Mouse (Mus musculus) myocyte (in vitro differentiated cells): ENCODE measurements around the gene Klhl36. TPM values are rescaled to one million over a fixed set of nuclear protein-coding genes. Genes with fewer than 3 reads are reported as not detected.

ENCODE experiments used
- H3K27me3 ChIP-seq: one replicate; pipeline ENCODE4 v1.6.1; 2011; ENCODE audit not compliant: control insufficient read depth, insufficient read depth, insufficient read length
- H3K36me3 ChIP-seq: one replicate; pipeline ENCODE4 v1.6.1; 2011; ENCODE audit not compliant: control insufficient read depth, insufficient read depth
- H3K4me2 ChIP-seq: one replicate; pipeline ENCODE4 v1.6.1; 2011; ENCODE audit warnings: low read depth, control low read depth
- H3K4me3 ChIP-seq: one replicate; pipeline ENCODE4 v1.5.1; 2011; ENCODE audit warnings: mild to moderate bottlenecking, control low read depth, moderate library complexity
- H3K79me2 ChIP-seq: one replicate; pipeline ENCODE4 v1.6.1; 2011; ENCODE audit not compliant: control insufficient read depth, insufficient read depth
- H3ac ChIP-seq: one replicate; pipeline ENCODE4 v1.6.1; 2011; ENCODE audit not compliant: control insufficient read depth, insufficient read length
- CEBPB ChIP-seq: IDR thresholded peaks from 2 replicates; pipeline ENCODE4 v1.6.1; 2011; ENCODE audit warnings: mild to moderate bottlenecking, moderate library complexity; ENCODE audit not compliant: poor library complexity, insufficient read depth, severe bottlenecking
- E2F4 ChIP-seq: IDR thresholded peaks from one replicate; pipeline ENCODE4 v1.6.1; 2011; ENCODE audit warnings: mild to moderate bottlenecking, control low read depth, moderate library complexity; ENCODE audit not compliant: insufficient read depth
- MAX ChIP-seq: IDR thresholded peaks from one replicate; pipeline ENCODE4 v1.6.1; 2011; ENCODE audit warnings: low read depth, mild to moderate bottlenecking, control low read depth
- MYOD1 ChIP-seq, 3 experiments: IDR thresholded peaks; one replicate each; pipeline ENCODE4 v1.6.1; 2011; ENCODE audit warnings: control low read depth in 2 of 3, low read depth in 2 of 3, mild to moderate bottlenecking in 2 of 3, moderate library complexity in 1 of 3; ENCODE audit not compliant: insufficient read length in 2 of 3, control insufficient read depth in 1 of 3
- MYOG ChIP-seq, 3 experiments: IDR thresholded peaks; one replicate each; pipeline ENCODE4 v1.6.1; 2011; ENCODE audit warnings: control low read depth in 2 of 3, low read depth in 2 of 3, mild to moderate bottlenecking in 2 of 3; ENCODE audit not compliant: insufficient read length in 2 of 3, control insufficient read depth in 1 of 3, insufficient read depth in 1 of 3
- POLR2A ChIP-seq: IDR thresholded peaks from one replicate; pipeline ENCODE4 v1.6.1; 2011; ENCODE audit warnings: low read depth, mild to moderate bottlenecking, control low read depth, moderate library complexity; ENCODE audit not compliant: insufficient read length
- POLR2AphosphoS2 ChIP-seq: IDR thresholded peaks from one replicate; pipeline ENCODE4 v1.6.1; 2011; ENCODE audit warnings: low read depth, control low read depth; ENCODE audit not compliant: insufficient read length
- REST ChIP-seq: IDR thresholded peaks from one replicate; pipeline ENCODE4 v1.6.1; 2011; ENCODE audit warnings: mild to moderate bottlenecking, control low read depth, moderate library complexity; ENCODE audit not compliant: insufficient read depth, insufficient read length
- SRF ChIP-seq: IDR thresholded peaks from one replicate; pipeline ENCODE4 v1.6.1; 2011; ENCODE audit warnings: low read depth; ENCODE audit not compliant: control insufficient read depth, insufficient read length
- TCF12 ChIP-seq: IDR thresholded peaks from one replicate; pipeline ENCODE4 v1.6.1; 2011; ENCODE audit warnings: mild to moderate bottlenecking, control low read depth; ENCODE audit not compliant: poor library complexity, insufficient read depth, severe bottlenecking
- TCF3 ChIP-seq: IDR thresholded peaks from one replicate; pipeline ENCODE4 v1.6.1; 2011; ENCODE audit warnings: low read depth, control low read depth; ENCODE audit not compliant: insufficient read length
- USF1 ChIP-seq: IDR thresholded peaks from one replicate; pipeline ENCODE4 v1.6.1; 2011; ENCODE audit warnings: low read depth, mild to moderate bottlenecking, control low read depth, moderate library complexity
- polyA plus RNA-seq: library from polyadenylated mRNA; unstranded; fragments of >200 nt; fragmentation: generic; extraction: Trizol; gene quantifications from one replicate; pipeline ENCODE4 v1.2.1, GENCODE M21; 2012; ENCODE audit warnings: missing spikeins

The Klhl36 gene
- polyA plus RNA-seq, 1 experiment = 4.0 TPM

DNA sequence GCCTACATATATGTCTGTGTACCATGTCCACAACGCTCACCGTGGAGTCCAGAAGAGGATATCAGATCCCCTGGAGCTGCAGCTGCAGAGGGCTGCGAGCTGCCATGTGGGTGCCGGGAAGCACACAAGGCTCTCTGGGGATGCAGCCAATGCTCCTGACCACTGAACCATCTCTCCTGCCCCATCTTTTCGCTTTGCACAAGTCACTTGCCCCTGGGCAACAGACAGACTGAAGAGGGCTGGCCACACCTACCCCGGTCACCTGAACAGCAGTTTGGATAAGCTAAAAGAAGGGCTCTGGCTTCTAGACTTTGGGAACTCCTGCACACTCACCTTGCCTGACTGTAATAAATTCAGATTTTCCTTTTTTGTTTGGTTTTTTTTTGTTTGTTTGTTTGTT, 40.4 kb upstream of the Klhl36 start:
- no peaks in the 10 kb centered on the region for H3K36me3 ChIP-seq
- peaks cover 10% of the 10 kb centered on the region for H3K79me2 ChIP-seq
- H3K4me2 ChIP-seq = no peak overlapping the region
- no peak overlapping the region for H3ac ChIP-seq
- H3K4me3 ChIP-seq = no peak overlapping the region
- no peak for TF ChIP-seq TCF3
- no peak for TF ChIP-seq POLR2A
- TF ChIP-seq E2F4 = no peak
- H3K27me3 ChIP-seq = no peaks in the 10 kb centered on the region

DNA sequence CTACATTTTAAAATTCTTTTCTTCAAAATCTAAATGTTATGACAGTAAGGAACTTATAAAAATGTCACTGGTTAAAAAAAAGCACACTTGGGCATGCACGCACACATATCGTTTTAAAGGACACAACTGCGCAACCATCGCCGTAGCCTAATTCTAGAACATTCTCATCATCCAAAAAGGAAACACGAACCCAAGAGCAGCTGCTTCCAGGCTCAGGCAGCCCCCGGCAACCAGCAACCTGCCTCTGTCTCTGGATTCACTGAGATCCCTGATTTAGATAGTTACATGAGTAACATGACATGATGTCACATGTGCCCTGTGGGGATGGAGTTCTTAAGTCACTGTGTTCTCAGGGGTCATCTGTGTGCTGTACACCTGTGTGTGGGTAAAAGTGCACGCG, 38.8 kb upstream of the Klhl36 start:
- H3K79me2 ChIP-seq = peaks cover 14% of the 10 kb centered on the region
- TF ChIP-seq E2F4 (no peak), CEBPB (no peak), USF1 (no peak), MAX (no peak), MYOG (IDR thresholded peaks at IDR 0.05; ENCODE audit: control insufficient read depth in 1 of 3, insufficient read depth in 1 of 3, insufficient read length in 2 of 3, low read depth in 2 of 3) (peak in 1 of 3 experiments; percentile 37), POLR2AphosphoS2 (no peak), SRF (no peak), REST (no peak)
- H3K27me3 ChIP-seq = no peaks in the 10 kb centered on the region
- no peak overlapping the region for H3K4me2 ChIP-seq
- H3K36me3 ChIP-seq = no peaks in the 10 kb centered on the region
- no peak overlapping the region for H3K4me3 ChIP-seq
- no peak overlapping the region for H3ac ChIP-seq

DNA sequence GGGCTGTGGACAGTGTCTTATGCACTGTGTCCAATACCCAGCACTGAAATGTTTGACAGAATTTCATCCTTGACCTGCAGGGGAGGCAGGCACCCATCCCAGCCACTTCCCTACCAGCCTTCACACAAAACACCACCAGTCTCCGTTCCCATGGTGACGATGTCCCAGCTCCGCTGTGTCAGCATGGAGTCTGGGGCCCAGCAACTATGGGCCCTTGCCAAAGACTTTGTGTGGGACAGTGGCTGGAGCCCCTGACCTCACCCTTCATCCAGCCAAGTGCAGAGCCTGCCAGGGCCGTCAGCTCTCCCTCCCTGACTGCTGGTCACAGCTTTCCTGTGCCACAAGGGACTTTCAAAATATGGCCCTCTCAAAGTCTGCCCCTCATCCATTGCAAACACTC, 38.0 kb upstream of the Klhl36 start:
- H3K36me3 ChIP-seq = no peaks in the 10 kb centered on the region
- H3K4me2 ChIP-seq = no peak overlapping the region
- no peak overlapping the region for H3K4me3 ChIP-seq
- H3K79me2 ChIP-seq = peaks cover 20% of the 10 kb centered on the region
- TF ChIP-seq POLR2AphosphoS2 (no peak), TCF12 (no peak), MYOG (IDR thresholded peaks at IDR 0.05; ENCODE audit: control insufficient read depth in 1 of 3, insufficient read depth in 1 of 3, insufficient read length in 2 of 3, low read depth in 2 of 3) (no peak), SRF (no peak), E2F4 (no peak), USF1 (no peak), POLR2A (no peak), REST (no peak), TCF3 (no peak), MYOD1 (IDR thresholded peaks at IDR 0.05; ENCODE audit: control insufficient read depth in 1 of 3, insufficient read length in 2 of 3, low read depth in 2 of 3) (no peak), CEBPB (no peak), MAX (no peak)
- no peaks in the 10 kb centered on the region for H3K27me3 ChIP-seq
- H3ac ChIP-seq = no peak overlapping the region

DNA sequence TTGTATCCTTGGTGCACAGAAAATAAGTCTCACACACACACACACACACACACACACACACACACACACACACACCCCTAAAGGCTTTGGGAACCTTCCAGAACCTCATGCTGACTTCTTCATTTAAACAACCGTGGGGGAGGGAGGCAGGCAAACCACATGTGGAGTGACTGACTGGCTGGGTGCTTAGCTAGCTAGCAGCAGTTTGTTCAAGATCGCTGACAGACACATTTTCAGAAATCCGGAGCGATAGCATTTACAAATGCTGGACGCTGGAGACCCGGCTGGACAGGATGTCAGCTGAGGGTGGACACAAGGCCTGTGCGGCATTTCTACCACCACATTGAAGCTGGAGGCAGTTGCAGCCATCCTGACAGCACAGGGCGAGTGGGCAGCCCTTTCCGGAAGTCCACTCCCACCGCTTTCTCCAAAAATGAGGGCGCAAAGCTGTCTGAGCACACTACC, 37.2 kb upstream of the Klhl36 start:
- Histone ChIP-seq H3K4me3 (no peak overlapping the region), H3K79me2 (peaks cover 22% of the 10 kb centered on the region), H3K36me3 (no peaks in the 10 kb centered on the region), H3ac (no peak overlapping the region), H3K4me2 (no peak overlapping the region), H3K27me3 (no peaks in the 10 kb centered on the region)
- TF ChIP-seq POLR2AphosphoS2 = no peak
- TF ChIP-seq CEBPB = no peak
- TF ChIP-seq USF1 = no peak
- no peak for TF ChIP-seq POLR2A
- no peak for TF ChIP-seq TCF12

DNA sequence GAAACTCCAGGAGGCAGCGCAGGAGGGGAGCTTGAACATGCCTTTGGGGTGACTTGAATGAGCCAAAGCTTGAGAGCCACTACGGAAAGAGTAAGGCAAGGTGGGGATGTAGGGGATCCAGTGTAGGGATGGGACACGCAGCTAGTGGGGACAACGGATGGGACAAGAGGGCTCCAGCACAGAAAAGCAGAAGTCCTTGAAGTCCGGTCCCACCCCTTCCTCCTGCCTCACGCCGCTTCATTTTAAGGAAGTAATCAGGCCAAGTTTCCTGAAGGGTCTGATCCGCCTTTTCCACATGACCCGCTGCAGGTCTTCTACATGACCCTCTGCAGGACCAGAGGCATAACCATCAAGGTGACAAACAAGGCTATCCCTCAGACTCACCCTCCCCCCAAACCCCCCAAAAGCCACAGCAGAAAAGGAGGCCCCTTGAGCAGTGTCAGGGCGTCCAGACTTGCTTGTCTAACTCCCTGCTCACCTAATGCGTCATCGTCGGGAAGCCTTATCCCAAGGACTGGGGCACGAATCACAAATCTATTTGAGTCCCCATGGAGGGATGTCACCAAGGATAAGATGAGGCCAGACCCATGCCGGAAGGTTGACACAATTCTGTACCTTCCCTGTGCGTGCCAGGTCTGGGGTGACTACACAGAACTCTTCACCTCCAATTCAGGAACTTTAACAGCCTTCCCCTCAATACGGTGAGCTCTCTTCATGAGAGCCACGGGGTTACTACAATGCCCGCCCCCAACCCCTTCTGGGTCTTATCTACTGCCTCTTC, 35.9 kb upstream of the Klhl36 start:
- no peak for TF ChIP-seq SRF
- no peak for TF ChIP-seq TCF12
- TF ChIP-seq POLR2AphosphoS2 = no peak
- no peak for TF ChIP-seq MYOD1 (IDR thresholded peaks at IDR 0.05; ENCODE audit: control insufficient read depth in 1 of 3, insufficient read length in 2 of 3, low read depth in 2 of 3)
- TF ChIP-seq MYOG (IDR thresholded peaks at IDR 0.05; ENCODE audit: control insufficient read depth in 1 of 3, insufficient read depth in 1 of 3, insufficient read length in 2 of 3, low read depth in 2 of 3) = no peak
- no peak for TF ChIP-seq USF1
- TF ChIP-seq MAX = no peak
- no peak for TF ChIP-seq REST
- no peak for TF ChIP-seq CEBPB
- TF ChIP-seq E2F4 = no peak
- no peak for TF ChIP-seq TCF3
- TF ChIP-seq POLR2A = no peak
- Histone ChIP-seq H3K79me2 (peaks cover 26% of the 10 kb centered on the region), H3ac (no peak overlapping the region), H3K4me2 (no peak overlapping the region), H3K4me3 (no peak overlapping the region), H3K27me3 (no peaks in the 10 kb centered on the region), H3K36me3 (no peaks in the 10 kb centered on the region)
